Mouse (Mus musculus): ENCODE measurements around the gene Ifna5.
"Not testable (repeated sequence)": the region's sequence is repeated elsewhere in the genome, so short reads cannot be mapped to it uniquely, and the experiment has no call there.

The Ifna5 gene

GRCm38 (mm10) chr4:88835225-88835624 is at the start of gene Ifna5:
Ifna5 (plus strand) TSS chr4:88835525.
- not testable (repeated sequence) for DNase-seq

- DNase-seq = peak; percentile 48
Observed at GRCm38 (mm10) chr4:88788402-88788801, 46.9 kb upstream of the Ifna5 start, which contains the start of gene Gm13277. Gm13277 (plus strand) TSS chr4:88788632.

GRCm38 (mm10) chr4:88791250-88791649 is 44.1 kb upstream of the Ifna5 start, which contains the start of gene Gm13278:
Gm13278 (plus strand) TSS chr4:88791550.
- DNase-seq = not testable (repeated sequence)

- peak; percentile 6 for DNase-seq
Observed at GRCm38 (mm10) chr4:88793936-88794675, 41.2 kb upstream of the Ifna5 start, which contains the start of gene Gm13275. Gm13275 (plus strand) TSS chr4:88794487.

- not testable (repeated sequence) for DNase-seq
Observed at GRCm38 (mm10) chr4:88797097-88797496, 38.2 kb upstream of the Ifna5 start, which contains the start of gene Gm13279. Gm13279 (plus strand) TSS chr4:88797397.

GRCm38 (mm10) chr4:88799365-88799764 is 36.0 kb upstream of the Ifna5 start, which contains the start of gene Gm13285:
Gm13285 (plus strand) TSS chr4:88799665.
- not testable (repeated sequence) for DNase-seq

DNA sequence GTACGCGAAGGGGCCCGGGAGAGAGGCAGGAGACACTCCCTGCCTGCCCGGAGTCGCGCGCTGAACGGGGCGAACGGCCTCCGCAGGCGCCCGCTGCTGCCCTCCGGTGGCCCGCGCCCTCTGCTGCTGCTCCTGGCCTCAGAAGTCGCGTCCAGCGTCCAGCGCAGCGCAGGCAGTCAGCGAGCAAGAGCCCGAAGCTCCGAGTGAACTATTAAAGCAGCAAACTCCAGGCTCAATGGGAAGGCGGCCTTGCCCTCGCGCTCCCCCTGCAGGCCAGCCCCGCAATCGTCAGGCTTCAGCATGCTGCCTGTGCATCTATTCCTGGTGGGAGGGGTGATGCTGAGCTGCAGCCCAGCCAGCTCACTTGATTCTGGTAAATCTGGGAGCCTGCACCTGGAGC is 32.4 kb upstream of the Ifna5 start, which contains the start of gene Gm13287:
Gene Gm13287 (plus strand): TSS at position 301 of the 400 bp plus-strand sequence.
- DNase-seq = not testable (repeated sequence)

DNA sequence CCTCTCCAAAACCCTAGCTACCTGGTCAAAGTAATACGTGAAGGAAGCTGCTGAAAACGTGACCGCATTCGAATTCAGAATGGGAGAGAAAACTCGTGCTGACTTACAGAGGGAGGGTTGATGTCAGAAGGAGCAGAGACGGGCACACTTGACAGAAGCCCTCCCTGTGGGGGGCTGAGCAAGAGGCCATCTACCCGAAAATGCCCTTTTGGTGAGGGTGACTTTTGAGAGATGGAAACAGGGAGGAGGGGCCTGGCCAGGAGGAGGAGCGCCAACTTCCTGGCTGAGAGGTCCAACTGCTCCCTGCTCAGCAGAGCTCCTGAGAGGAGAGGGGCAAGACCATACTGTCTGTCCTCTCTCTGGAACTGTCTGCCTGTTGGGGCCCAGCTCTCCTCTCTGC is 30.1 kb upstream of the Ifna5 start, which contains the start of gene Gm13288:
Gene Gm13288 (plus strand): TSS at position 301 of the 400 bp plus-strand sequence.
- DNase-seq = not testable (repeated sequence)

- not testable (repeated sequence) for DNase-seq
Observed at GRCm38 (mm10) chr4:88805761-88806160, 29.6 kb upstream of the Ifna5 start.

DNA sequence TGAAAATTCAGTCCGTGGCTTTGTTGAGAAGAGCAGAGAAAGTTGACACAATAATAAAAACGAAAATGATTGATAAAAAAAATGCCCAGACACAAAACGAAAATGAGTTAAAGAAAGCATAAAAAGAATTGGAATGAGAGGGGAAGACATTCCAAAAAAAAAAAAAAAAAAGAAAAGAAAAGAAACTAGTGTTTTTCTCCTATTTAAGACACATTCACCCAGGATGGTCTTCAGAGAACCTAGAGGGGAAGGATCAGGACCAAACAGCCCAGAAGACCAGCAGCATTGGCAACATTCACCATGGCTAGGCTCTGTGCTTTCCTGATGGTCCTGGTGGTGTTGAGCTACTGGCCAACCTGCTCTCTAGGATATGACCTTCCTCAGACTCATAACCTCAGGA is 19.4 kb upstream of the Ifna5 start, which contains the start of gene Ifna7:
Gene Ifna7 (plus strand): TSS at position 301 of the 400 bp plus-strand sequence.
- no peak for DNase-seq

GRCm38 (mm10) chr4:88819659-88820058 is 15.7 kb upstream of the Ifna5 start, which contains the start of gene Ifna11:
Ifna11 (plus strand) TSS chr4:88819959.
- DNase-seq = no peak

DNA sequence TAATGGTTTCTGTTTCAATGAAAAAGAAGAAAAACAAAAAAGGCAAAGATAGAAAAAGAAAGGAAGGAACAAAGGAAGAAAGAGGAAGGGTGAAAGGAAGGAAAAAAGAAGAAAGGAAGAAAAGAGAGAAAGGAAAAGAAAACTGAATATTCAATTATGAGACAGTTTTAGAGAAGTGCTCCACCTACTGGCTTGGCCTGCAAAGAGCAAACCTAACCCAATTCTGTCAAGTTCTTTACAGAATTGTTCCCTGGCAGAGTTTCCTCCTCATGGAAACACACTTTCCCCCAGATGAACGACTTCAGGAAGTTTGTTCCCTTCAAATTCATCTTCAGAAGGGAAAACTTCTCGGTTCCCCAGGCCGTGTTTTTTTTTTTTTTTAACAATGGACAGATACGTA is 12.3 kb upstream of the Ifna5 start:
- no peak for DNase-seq

DNA sequence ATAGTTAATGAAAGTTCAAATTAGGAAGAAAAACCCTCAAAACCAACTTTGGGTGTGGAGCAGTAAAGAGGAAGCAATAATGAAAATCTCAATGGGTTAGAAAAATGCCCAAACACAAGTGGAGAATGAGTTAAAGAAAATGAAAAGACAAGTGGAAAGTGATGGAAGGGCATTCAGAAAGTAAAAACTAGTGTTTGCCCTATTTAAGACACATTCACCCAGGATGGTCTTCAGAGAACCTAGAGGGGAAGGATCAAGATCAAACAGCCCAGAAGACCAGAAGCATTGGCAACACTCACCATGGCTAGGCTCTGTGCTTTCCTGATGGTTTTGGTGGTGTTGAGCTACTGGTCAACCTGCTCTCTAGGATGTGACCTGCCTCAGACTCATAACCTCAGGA is 8.2 kb upstream of the Ifna5 start, which contains the start of gene Ifna6:
Gene Ifna6 (plus strand): TSS at position 301 of the 400 bp plus-strand sequence.
- not testable (repeated sequence) for DNase-seq

DNA sequence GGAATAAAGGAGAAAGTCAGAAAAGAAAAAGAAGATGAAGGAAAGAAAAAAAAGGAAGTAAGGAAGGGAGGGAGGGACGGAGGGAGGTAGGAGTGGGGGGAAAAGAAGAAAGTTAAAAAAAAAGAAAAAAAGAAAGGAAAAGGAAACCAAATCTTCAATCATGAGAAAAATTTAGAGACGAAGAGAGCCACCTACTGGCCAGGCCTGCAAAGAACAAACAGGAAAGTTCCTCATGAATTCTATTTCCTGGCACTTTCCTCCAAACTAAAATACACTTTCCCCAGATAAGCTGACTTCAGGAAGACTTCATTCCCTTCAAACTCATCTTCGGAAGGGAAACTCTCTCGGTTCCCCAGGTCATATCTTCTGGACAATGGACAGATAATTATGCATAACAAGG is 4.8 kb upstream of the Ifna5 start:
- DNase-seq = peak; percentile 28

- no peak for DNase-seq
Observed at GRCm38 (mm10) chr4:88838828-88839227, 3.5 kb downstream of the Ifna5 start.

DNA sequence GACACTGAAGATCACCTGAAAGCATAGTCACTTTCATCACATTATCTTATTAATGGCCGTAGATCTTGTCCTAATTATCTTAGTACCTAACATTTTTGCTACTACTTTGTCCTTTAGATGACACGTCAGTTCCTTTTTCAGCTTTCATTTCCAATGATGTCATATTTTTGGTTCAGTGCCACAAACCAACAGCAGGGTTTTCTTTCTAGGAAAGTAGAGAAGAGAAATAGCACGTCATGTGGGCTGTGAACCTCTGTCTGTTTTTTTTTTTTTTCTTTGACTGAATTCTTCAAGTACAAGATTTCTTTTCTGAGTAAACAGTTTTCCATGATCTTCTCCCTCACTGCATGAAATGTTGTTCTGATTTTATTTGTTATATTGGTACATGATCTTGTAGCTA is 4.7 kb downstream of the Ifna5 start:
- no peak for DNase-seq

- DNase-seq = no peak
Observed at GRCm38 (mm10) chr4:88841438-88841911, 6.2 kb downstream of the Ifna5 start, which contains the start of gene Ifna4. Ifna4 (plus strand) TSS chr4:88841861.

GRCm38 (mm10) chr4:88845334-88845733 is 10.0 kb downstream of the Ifna5 start:
- DNase-seq = no peak

DNA sequence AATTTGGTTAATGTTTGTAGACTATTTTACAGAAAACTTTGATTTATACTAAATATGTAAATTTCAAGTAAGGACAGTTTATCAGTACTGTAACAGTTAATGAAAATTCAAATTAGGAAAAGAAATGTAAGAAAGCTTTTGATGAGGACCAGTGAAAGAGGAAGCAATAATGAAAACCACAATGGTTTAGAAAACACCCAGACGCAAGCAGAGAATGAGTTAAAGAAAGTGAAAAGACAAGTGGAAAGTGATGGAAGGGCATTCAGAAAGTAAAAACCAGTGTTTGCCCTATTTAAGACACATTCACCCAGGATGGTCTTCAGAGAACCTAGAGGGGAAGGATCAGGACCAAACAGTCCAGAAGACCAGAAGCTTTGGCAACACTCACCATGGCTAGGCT is 14.4 kb downstream of the Ifna5 start, which contains the start of gene Ifna1:
Gene Ifna1 (plus strand): TSS at position 390 of the 400 bp plus-strand sequence.
- DNase-seq = no peak

GRCm38 (mm10) chr4:88851026-88851763 is 15.9 kb downstream of the Ifna5 start:
- DNase-seq = no peak

GRCm38 (mm10) chr4:88859214-88859613 is 23.9 kb downstream of the Ifna5 start:
- DNase-seq = no peak

GRCm38 (mm10) chr4:88863309-88863708 is 28.0 kb downstream of the Ifna5 start:
- no peak for DNase-seq

GRCm38 (mm10) chr4:88864599-88864998 is 29.3 kb downstream of the Ifna5 start:
- DNase-seq = no peak

Measured in right cerebral cortex, postnatal 14 days (tissue).